Mouse (Mus musculus) Muller cell, postnatal 12 days (primary cell): ENCODE data around the gene Mpl.
A peak's percentile ranks its signal among the peaks of the same experiment; 100 is the strongest.

Experiments
- DNase-seq: peaks from one replicate; pipeline ENCODE4 v3.0.0-alpha.2; 2015; ENCODE audit errors: inconsistent ontology term

The Mpl gene

DNA sequence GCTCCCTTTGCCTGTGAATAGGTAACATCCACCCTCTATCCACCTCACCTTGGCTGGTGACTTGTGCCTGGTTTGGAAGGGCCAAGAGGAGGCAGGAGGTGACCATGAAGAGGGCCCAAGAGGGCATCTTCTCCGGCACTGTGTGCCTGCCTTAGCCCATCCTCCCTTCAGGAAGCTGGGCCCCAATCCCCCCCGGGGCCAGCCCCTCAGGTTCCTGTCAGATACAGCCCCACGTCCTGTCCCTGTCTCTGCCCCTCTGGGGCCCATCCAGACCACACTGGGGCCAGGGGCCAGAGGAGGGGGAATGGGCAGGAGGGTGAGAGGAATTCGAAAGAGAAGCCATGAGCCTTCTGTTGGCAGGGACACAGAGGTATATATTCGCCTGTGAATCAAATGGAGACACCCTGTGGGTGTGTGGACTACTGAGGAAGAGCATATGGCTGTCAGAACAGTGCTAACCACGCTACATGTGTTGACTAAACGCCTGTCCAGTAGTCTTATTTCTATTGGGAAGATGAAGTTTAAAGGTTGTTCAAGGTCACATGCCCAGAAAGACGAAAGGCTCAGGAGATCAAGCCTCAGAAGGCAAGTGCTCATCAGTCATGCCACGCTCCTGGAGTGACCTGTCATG is at the start of gene Mpl:
Gene Mpl (minus strand): TSS at position 169 of the 631 bp plus-strand sequence.
- no peak for DNase-seq

- no peak for DNase-seq
Measured at GRCm38 (mm10) chr4:118505551-118505950, 48.2 kb upstream of the Mpl start.

GRCm38 (mm10) chr4:118500792-118501191 is 43.5 kb upstream of the Mpl start:
- no peak for DNase-seq

DNA sequence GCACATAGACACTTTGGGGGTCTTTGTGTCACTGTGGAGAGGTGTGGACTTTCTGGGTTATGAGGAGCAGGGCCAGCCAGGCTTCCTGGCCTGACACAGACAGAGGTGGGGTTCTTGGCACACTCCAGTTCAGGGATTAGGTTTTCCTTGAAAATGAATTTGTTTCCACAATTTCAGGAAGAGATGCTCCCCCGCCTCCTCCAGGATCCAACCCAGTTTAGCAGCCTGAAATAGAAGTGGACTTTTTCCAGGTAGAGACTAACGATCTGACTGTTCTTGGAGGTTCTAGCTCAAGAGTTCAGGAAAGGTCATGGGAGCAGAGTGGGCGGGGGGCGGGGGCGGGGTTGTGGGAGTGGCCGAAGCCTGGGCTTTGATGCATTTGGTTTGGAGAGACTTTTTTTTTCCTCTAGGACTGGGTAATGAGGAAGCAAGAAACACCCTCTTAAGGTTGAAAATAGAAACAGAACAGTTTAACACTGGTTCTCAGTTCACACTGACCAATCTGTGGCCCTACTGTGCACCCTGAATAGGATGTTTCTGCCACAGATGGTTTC is 42.9 kb upstream of the Mpl start:
- no peak for DNase-seq

DNA sequence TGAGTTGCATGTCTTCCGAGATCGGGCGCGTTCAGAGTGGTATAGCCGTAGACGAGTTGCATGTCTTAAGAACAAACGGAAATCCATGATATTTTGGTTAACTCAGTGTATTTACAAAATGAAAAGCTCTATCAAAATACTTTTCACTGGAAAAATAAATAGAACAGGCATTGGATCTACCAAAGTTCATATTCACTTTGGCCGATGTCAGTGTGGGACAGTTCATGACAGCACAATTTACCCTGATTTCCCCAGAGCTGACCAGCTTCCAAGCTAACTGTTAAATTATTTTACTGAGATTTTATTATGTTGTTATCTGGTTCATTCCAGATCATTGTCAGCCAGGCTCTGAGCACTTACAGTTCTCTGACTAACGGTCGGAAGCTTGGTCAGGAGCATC is 33.1 kb upstream of the Mpl start:
- DNase-seq, result no peak

- no peak for DNase-seq
Measured at GRCm38 (mm10) chr4:118489717-118490132, 32.4 kb upstream of the Mpl start, which contains the start of gene Tie1. Gene Tie1 (minus strand): TSS chr4:118490061.

DNA sequence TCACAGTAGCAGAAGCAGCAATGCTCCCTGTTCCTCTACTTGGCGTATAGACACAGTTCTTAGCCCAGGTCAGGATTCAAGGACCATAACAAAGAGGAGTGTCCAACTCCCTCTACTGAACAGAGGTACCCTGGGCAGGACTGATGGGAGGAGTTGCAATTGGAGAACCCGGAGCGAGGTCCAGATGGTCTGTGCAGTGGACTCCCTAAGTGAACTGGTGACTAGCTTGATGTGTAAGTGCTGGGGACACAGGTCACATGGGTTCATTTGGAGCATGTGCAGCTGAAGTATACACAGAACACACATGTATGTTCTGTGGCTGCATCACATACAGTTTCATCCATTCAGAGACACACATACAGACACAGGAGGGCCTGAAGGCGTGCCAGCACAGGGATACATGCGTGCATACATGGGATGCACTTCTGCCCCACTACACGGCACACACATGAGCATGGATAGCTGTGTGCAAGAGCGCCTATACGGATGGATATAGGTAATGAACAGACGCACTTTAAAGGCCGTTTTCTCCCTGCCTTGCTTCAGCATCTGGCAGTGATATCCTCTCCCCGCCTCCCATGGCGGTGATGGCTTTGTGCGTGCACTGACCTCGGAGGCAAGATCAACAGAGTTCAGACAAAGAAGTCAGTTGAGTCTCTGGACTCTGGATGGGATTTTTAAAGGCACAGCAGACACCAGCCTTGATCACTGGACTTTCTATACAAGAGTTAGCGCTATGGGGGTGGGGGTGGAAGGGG is 19.6 kb upstream of the Mpl start:
- no peak for DNase-seq

- DNase-seq, result no peak
Measured at GRCm38 (mm10) chr4:118472687-118473086, 15.4 kb upstream of the Mpl start.

GRCm38 (mm10) chr4:118471281-118471680 is 14.0 kb upstream of the Mpl start:
- DNase-seq, result no peak

DNA sequence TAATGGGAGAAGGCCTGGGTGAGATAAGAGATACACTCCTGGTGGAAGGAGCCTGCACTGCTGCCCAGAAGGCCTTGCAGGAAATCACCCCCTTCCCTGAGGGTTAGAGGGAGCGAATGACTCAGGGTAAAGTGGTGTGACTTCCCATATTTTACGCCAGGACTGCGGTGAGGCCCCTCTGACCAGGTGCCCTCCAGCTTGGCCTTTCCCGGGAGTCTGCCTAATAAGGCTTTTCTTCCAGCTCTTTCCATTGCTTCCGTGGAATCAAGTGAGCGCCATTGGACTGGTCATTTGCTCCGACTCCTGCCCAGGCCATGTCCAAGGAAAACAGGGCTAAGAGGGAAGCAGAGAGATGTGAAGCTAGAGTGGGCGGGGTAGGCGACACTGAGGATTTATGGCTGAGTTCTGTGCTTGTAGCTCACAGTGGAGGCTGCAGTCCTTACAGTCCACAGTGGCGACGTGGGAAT is 8.4 kb upstream of the Mpl start:
- peak; percentile 15 for DNase-seq

DNA sequence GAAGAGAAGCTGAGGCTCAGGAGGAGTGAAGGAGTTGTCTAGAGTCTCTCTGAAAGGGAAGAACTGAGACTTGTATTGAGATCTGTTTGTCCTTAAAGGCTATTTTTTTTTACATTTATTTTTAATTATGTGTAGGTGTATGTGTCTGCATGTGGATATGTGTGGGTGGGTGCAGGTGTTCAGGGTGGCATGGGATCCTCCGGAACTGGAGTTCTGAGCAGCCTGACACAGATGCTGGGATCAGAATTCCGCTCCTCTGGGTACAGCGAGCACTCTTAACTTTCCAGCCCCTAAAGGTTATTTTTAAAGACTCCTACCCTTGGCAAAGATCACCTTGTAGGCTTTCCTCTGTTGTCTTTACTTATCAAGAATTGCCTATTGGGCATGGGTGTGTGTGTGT is 7.6 kb upstream of the Mpl start:
- no peak for DNase-seq

DNA sequence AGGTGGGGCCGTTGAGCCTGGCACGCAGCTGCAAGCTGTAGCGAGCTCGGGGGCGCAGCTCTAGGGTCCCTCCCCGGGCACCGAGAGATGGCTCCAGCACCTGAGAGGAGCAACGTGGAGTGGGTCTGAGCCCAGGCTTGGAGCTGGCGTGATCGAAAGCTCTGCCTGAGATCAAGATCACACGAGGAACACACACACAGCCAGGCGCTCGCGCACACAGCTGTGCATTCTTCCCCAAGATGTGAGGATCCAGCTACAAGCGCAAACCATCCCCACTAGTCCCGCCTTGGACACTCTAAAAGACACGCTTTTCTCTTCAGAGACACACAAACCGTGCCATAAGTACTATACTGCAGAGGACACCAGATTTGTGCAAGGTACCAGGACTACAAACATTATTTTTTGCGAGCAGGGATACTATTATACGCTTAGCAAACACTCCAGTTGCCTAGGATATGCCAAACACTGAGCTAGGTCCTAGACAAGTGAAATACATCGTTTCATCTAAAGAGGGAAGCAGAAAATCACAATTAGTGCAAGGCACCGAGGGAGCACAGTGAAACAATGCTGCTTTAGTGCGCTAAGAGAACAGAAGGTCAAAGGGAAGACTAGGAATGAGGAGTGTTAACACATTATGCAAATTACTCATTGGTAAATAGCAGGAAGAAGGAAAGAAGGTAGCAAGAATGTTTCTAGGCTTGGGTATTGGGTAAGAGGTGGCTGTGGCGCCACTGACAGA is 10.7 kb downstream of the Mpl start:
- no peak for DNase-seq

DNA sequence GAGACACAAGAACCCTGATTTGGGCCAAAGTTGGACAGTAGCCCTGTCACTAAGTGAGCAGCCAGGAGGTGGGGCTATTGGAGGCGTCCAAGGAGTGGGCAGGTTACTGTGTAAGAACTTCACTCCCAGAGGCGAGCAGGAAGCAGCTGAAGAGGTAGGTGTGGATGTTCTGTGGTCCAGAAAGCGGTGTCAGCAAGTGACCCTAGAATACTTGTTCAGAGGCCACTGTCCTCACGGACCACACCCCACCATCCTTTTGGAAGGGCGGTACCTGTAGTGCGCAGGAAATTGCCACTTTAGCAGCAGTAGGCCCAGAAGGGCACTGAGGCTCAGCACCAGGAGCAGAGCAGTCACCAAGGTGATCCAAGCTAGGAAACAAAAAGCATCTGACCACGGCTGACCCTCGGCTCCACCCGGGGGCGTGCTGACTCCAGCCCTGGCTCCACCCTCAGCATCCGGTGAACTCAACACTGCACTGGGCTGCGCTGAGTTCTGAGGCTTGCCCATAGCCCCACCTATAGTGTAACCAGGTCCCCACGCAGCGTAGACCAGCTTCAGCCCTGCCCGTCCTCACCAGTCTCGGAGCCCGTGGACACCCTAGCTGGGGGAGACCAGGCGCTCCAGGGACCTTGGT is 11.4 kb downstream of the Mpl start:
- peak; percentile 34 for DNase-seq

DNA sequence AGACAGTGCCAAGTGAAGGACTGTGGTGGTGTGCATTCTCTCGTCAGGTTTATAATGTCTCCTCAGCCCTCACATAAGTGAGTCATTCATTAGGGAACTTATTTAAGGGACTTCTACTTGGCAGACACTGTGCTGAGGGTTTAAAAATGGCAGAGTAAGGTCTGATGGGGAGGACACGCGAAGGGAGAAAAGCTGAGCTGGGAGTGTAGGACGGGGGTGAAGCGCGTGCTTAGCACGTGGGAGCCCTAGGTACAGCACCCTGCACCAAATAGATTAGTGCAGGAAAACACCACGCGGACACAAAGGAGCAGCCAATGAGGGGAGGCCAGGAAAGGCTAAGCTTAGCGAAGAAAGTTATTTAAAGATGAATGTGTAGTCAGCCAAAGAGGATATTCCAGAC is 12.2 kb downstream of the Mpl start:
- no peak for DNase-seq

DNA sequence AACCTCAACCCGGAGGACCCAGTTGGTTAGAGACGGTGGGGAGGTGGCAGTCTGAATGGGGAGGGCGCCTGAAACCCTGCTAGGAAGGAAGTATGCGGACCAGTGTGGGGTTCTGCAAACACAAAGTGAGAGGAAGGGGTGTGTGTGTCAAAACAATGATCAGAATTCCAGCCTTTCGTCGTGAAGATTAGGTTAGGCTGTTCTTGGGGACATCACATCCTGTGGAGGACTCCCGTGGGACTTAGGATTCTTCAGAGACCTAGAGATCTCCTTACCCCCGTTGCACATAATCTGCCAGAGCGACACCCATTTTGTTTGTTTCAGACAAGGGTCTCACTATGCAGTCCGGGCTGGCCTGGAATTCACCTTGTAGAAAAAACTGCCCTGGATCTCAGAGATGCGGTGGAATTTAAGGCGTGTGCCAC is 19.5 kb downstream of the Mpl start:
- peak; percentile 70 for DNase-seq

DNA sequence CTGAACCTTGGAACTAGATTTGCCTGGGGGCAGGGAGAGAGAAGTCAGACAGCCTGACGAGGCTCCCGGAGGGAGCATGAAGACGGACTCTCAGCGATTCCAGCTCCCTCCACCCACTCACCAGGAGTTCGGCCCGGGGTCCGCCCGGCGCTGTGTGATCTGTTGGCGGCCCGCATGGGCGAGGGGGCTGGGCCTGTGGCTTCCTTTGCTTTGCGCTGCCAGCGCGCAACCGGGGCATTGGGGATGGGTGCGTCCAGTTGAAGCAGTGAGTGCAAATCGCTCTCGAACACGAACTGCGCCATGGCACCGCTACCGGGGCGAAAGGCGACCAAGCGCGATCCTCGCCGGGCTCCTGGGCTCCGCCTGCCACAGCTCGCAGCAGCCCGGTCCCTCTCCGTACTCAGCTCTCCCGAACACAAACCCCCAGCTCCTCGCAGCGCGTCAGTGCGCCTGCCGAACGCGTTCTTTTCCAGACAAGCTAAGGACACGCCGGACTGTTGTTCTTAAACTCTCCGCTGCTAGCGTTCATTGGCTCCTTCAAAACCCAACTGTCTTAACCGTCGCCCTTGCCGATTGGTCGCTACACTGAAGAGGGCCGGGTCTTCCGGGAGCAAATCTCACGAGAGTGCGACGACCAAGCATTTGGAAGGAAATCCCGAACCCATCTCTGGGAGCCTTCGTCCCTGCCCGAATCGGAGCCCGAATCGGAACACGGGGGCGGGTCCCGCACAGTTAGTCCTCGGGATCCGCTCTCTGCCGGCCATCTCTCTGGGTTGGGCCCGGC is 20.3 kb downstream of the Mpl start, which contains the start of gene Cdc20:
Gene Cdc20 (minus strand): TSS at position 533 of the 784 bp plus-strand sequence.
- peak; percentile 99 for DNase-seq

DNA sequence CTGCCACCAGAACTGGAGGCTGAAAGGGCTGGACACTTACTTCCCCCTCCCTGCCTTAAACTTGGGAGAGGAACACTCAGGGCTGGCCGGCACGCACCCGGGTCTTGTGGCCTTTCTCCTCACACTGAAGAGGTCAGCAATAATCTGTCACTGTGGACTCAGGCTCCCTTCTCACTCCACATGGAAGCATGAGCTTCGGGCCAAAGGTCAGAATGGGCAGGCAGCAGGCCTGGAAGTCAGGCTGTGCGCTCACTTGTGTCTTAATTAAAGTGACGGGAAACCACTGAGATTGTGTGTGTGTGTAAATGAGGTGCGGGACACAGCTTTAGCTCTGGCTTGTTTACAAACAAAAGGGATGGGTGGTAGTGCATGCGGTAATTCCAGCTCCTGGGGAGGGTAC is 25.0 kb downstream of the Mpl start:
- no peak for DNase-seq

DNA sequence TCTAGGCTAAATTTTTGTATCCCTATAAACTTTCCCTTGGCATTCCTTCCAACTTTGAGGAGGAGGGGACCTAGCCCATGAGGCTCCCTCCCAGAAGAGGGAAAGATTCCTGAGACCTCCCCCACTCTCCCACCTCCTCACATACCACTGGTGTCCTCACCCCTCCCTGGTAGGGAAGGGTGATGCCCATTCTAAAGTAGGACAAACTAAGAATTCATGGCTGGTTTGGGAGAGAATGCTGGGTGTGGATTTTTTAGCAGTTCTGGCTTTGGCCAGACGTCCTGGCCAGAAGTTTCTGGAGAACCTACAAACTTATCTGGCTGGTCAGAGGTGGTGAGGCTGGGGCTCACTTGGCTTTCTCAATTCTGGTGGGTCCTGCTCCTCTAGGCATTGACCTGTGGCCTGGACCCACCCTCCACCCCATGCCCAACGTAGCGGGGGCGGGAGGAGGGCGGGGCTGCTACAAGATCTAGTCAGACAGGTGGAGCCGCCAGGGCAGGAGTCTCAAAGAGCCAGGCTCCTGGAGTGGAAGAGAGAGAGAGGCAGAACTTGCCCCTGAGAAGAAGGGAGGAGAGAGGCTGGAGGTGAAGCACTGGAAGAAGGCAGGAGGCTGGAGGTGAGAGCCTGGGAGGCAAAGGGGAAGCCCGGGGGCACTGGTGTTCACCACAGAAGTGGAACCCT is 28.0 kb downstream of the Mpl start:
- no peak for DNase-seq

DNA sequence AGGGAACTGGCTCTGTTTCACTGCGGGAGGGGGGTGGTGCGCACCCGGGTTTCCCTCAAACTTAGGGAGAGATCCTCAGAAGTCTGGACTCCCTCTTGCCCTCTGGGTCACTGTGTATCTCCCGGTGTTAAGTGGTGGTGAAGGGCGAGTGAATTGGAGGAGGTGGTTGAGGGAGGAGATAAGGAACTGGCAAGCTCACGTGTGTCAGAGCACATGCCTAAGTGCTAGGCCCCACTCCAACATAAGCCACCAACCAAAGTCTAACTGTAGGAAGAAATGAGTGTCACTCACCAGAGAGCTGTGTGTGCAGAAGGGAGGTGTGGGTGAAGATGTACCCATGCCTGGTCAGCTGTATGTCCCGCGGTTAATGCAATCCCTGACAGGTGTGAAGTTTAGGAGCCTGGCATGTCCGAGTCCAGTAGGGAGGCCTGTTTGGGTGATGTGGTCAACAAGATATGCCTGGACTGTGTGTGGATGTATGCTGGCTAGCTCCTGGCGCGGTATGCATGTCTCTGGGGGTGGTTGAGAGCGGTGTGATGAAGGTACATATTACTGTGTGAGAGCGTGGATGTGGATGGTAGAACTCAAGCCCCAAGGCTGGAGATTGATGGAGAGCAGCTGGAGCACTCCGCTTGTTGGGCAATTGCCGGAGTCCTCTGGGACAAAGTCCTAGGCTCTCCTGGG is 28.6 kb downstream of the Mpl start:
- peak; percentile 51 for DNase-seq
